Mouse (Mus musculus) embryonic facial prominence, embryonic 14.5 days (tissue): ENCODE results near the gene Ckap5. TPM values are rescaled to one million over a fixed set of nuclear protein-coding genes. Genes with fewer than 3 reads are reported as not detected.
A peak's percentile ranks its signal among the peaks of the same experiment; 100 is the strongest.

ENCODE experiments used
- ATAC-seq: fragments of 200-750 bp; cut with Nextera tagmentation; 2 replicates; pipeline ENCODE4 v1.8.0; 2017; ENCODE audit warnings: low read depth, moderate number of reproducible peaks, moderate TSS enrichment
- DNase-seq: peaks from one replicate; pipeline ENCODE4 v3.0.0-alpha.2; 2015; ENCODE audit warnings: low spot score
- H3K27ac ChIP-seq: fragments of 300-500 bp; sonication (generic); replicated peaks from 2 replicates; pipeline ENCODE4 v1.5.1; 2014; ENCODE audit warnings: low read depth, mild to moderate bottlenecking, low read length, moderate library complexity
- H3K27me3 ChIP-seq: fragments of 300-500 bp; sonication (generic); replicated peaks from 2 replicates; pipeline ENCODE4 v1.6.1; 2014; ENCODE audit warnings: low read length; ENCODE audit not compliant: control insufficient read depth, insufficient read depth
- H3K36me3 ChIP-seq: fragments of 300-500 bp; sonication (generic); 2 replicates; pipeline ENCODE4 v1.6.1; 2014; ENCODE audit warnings: low read length, mixed read lengths; ENCODE audit not compliant: control insufficient read depth, insufficient read depth
- H3K4me1 ChIP-seq: fragments of 300-500 bp; sonication (generic); 2 replicates; pipeline ENCODE4 v1.6.1; 2014; ENCODE audit warnings: antibody characterized with exemption, low read length; ENCODE audit not compliant: control insufficient read depth, insufficient read depth
- H3K4me2 ChIP-seq: fragments of 300-500 bp; sonication (generic); 2 replicates; pipeline ENCODE4 v1.6.1; 2014; ENCODE audit warnings: low read depth, mild to moderate bottlenecking, low read length, moderate library complexity, mixed read lengths
- H3K4me3 ChIP-seq: fragments of 300-500 bp; sonication (generic); 2 replicates; pipeline ENCODE4 v1.5.1; 2014; ENCODE audit warnings: low read depth, mild to moderate bottlenecking, low read length
- H3K9ac ChIP-seq: fragments of 300-500 bp; sonication (generic); 2 replicates; pipeline ENCODE4 v1.6.1; 2014; ENCODE audit warnings: low read depth, mild to moderate bottlenecking, low read length, moderate library complexity, mixed read lengths
- H3K9me3 ChIP-seq: fragments of 300-500 bp; sonication (generic); 2 replicates; pipeline ENCODE4 v1.6.1; 2016; ENCODE audit warnings: low read length; ENCODE audit not compliant: control insufficient read depth
- WGBS: fragments of 180-500 bp; shearing (Covaris S2); extraction: QIAGEN DNeasy Blood & Tissue Kit; methylation state at CpG from one replicate; pipeline ENCODE4 v1.1.7; 2014; 5-methylcytosine and 5-hydroxymethylcytosine counted together
- polyA plus RNA-seq: library from polyadenylated mRNA; unstranded; fragments of >200 nt; fragmentation: Nextera tagmentation; extraction: Ambion mirVana; gene quantifications from 2 replicates; pipeline ENCODE4 v1.2.1, GENCODE M21; 2014

Gene Ckap5
- polyA plus RNA-seq, 1 experiment from 2014 or later, result 65.7 TPM

DNA sequence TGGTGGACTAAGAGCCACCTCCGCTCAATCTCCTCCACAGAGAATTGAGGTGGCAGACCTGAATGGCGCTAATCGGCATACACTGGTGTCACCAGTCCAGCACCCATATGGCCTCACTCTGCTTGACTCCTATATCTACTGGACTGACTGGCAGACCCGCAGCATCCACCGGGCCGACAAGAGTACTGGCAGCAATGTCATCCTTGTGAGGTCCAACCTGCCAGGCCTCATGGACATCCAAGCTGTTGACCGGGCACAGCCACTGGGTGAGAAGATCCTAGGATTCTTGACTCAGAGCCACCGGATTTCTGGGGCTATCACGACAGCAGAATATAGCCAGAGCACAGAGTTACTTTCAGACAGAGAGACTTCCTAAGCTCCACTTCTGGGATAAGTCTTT is 32.6 kb upstream of the Ckap5 start:
- no peak for DNase-seq
- H3K4me1 ChIP-seq, result no peaks in the 10 kb centered on the region
- no peak overlapping the region for H3K27ac ChIP-seq
- WGBS, result 88% methylated on average over 9 of the region's 9 CpGs
- H3K4me3 ChIP-seq, result no peak overlapping the region
- no peaks in the 10 kb centered on the region for H3K9me3 ChIP-seq
- peaks cover 92% of the 10 kb centered on the region for H3K36me3 ChIP-seq
- no peaks in the 10 kb centered on the region for H3K27me3 ChIP-seq
- no peak for ATAC-seq
- H3K9ac ChIP-seq, result no peak overlapping the region
- no peak overlapping the region for H3K4me2 ChIP-seq

GRCm38 (mm10) chr2:91498093-91498719 is 28.4 kb upstream of the Ckap5 start:
- WGBS, result 72% methylated on average over 8 of the region's 8 CpGs
- H3K9ac ChIP-seq, result no peak overlapping the region
- no peaks in the 10 kb centered on the region for H3K4me1 ChIP-seq
- ATAC-seq (no peak), DNase-seq (no peak)
- H3K4me3 ChIP-seq, result no peak overlapping the region
- H3K27ac ChIP-seq, result no peak overlapping the region
- no peaks in the 10 kb centered on the region for H3K9me3 ChIP-seq
- no peaks in the 10 kb centered on the region for H3K27me3 ChIP-seq
- H3K36me3 ChIP-seq, result peaks cover 88% of the 10 kb centered on the region
- no peak overlapping the region for H3K4me2 ChIP-seq

DNA sequence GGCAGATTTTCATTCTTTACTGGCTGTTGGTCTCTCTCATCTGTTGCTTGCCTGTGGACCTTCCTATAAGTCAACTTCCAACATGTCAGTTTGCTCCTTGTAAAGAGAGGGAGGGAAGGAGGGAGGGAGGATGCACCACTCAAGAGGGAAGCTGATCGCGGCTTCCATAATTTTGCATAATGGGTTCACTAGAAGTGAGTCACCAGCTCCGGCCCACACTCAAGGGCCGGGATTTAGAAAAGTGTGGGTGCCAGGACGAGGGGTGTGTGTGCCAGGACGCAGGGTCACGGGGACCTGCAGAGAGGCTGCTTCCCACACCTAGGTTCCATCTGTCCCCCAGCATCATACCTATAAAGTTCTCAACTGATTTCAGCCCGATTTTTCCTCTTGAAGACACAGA is 18.5 kb upstream of the Ckap5 start:
- WGBS, result 93% methylated on average over 8 of the region's 8 CpGs
- H3K9me3 ChIP-seq, result no peaks in the 10 kb centered on the region
- no peaks in the 10 kb centered on the region for H3K4me1 ChIP-seq
- no peak for ATAC-seq
- H3K4me2 ChIP-seq, result no peak overlapping the region
- no peak overlapping the region for H3K9ac ChIP-seq
- DNase-seq, result no peak
- no peak overlapping the region for H3K4me3 ChIP-seq
- H3K27me3 ChIP-seq, result no peaks in the 10 kb centered on the region
- H3K27ac ChIP-seq, result no peak overlapping the region
- H3K36me3 ChIP-seq, result peaks cover 79% of the 10 kb centered on the region

DNA sequence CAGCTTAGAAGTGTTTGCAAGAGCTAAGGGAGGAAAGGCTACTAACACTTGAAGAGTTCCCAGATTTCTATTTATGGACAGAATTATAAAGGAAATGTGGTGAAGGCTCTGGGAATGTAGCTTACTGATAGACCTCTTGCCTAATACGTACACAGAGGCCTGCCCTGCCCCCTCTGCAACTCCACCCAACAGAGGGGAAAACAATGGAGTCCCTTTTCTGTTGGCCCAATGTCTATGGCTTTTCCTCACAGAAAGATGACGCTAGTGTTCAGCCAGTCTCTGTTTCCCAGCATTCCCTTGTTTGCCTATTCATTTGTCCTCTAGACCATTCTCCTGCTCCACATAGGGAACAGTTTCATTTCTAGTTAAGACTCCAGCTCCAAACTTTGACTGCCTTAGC is 9.4 kb upstream of the Ckap5 start:
- Histone ChIP-seq H3K9me3 (no peaks in the 10 kb centered on the region), H3K27ac (0 out of 2 replicates have a peak overlapping the region, but pooled peaks have one; percentile 11), H3K4me1 (no peaks in the 10 kb centered on the region), H3K9ac (no peak overlapping the region), H3K4me3 (no peak overlapping the region), H3K36me3 (peaks cover 21% of the 10 kb centered on the region), H3K27me3 (no peaks in the 10 kb centered on the region), H3K4me2 (no peak overlapping the region)
- 9% methylated on average over 2 of the region's 2 CpGs for WGBS
- ATAC-seq (peak; percentile 72; the same call in 1 of the 2 replicates), DNase-seq (peak; percentile 34)

DNA sequence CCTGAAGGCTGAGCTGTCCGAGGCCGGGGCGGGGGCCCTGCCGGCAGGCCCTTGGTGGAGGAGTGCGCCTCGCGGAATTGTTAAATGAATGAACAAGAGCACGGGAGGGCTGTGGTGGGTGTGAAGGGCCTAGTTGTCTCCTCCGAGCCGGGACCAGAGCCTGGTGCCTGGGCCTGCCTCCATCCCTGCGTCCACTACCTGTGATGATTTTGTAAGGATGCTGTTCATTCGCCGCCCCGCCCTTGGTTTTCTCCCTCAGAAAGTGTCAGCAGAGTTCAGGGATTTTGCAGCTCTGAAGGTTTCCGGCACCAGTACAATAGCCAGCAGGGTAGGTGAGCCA is 555 bp downstream of the Ckap5 start:
- Histone ChIP-seq H3K4me1 (no peaks in the 10 kb centered on the region; the same call in 1 of the 2 replicates), H3K9ac (peak overlapping the region; percentile 97), H3K27me3 (no peaks in the 10 kb centered on the region), H3K36me3 (peaks cover 8% of the 10 kb centered on the region; the same call in 1 of the 2 replicates), H3K4me2 (peak overlapping the region; percentile 73), H3K27ac (peak overlapping the region; percentile 82), H3K9me3 (0 out of 2 replicates have a peak, but pooled peaks cover 4% of the 10 kb centered on the region), H3K4me3 (peak overlapping the region; percentile 99)
- ATAC-seq (peak; percentile 69), DNase-seq (peak; percentile 32)
- 0% methylated on average over 13 of the region's 15 CpGs for WGBS

DNA sequence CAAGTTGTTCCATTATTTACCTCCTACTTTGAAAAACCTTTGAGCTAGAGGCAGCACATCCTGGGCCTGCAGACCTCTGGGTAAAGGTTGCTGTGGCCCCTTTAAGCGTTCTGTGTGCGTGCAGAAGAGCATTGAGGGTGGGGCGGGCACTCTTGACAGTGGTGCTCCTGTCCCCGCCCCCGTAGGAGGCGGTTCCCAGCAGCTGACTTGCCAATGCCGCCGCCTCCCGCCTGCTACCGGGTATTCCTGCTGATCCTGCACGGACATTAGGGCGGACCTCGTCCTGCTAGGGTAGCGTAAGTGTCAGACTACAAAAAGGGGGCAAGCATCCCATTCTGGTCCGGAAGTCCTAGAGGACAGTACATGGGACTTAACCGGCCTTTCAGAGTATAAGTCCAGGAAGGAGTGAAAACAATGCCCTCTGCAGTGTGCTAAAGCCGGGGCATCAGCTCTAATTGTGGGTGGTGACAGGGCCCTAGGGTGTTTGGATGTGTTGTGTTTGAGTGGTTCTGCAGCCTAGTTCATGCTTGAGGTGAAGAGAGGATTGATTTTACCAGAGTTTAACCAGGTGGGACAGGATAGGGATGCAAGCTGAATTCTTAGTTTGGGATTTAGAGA is 11.1 kb downstream of the Ckap5 start:
- no peaks in the 10 kb centered on the region for H3K36me3 ChIP-seq
- peak overlapping the region; percentile 52 for H3K4me2 ChIP-seq
- no peak overlapping the region; the same call in 1 of the 2 replicates for H3K27ac ChIP-seq
- ATAC-seq, result peak; percentile 97
- no peaks in the 10 kb centered on the region for H3K27me3 ChIP-seq
- H3K4me3 ChIP-seq, result peak overlapping the region; percentile 33
- WGBS, result 3% methylated on average over 17 of the region's 17 CpGs
- H3K9me3 ChIP-seq, result no peaks in the 10 kb centered on the region
- peak; percentile 92 for DNase-seq
- H3K4me1 ChIP-seq, result peaks cover 6% of the 10 kb centered on the region
- peak overlapping the region; percentile 37; the same call in 1 of the 2 replicates for H3K9ac ChIP-seq

GRCm38 (mm10) chr2:91568125-91568524 is 41.6 kb downstream of the Ckap5 start:
- Histone ChIP-seq H3K36me3 (peaks cover 87% of the 10 kb centered on the region), H3K27ac (no peak overlapping the region), H3K4me2 (no peak overlapping the region), H3K4me3 (no peak overlapping the region), H3K9me3 (no peaks in the 10 kb centered on the region), H3K4me1 (no peaks in the 10 kb centered on the region), H3K27me3 (no peaks in the 10 kb centered on the region), H3K9ac (no peak overlapping the region)
- ATAC-seq (no peak), DNase-seq (no peak)
- 91% methylated on average over 2 of the region's 2 CpGs for WGBS

GRCm38 (mm10) chr2:91580894-91581293 is 54.3 kb downstream of the Ckap5 start:
- no peaks in the 10 kb centered on the region for H3K4me1 ChIP-seq
- no peak for ATAC-seq
- H3K4me3 ChIP-seq, result no peak overlapping the region
- no peak overlapping the region for H3K4me2 ChIP-seq
- H3K27ac ChIP-seq, result no peak overlapping the region
- no peaks in the 10 kb centered on the region for H3K9me3 ChIP-seq
- no peak overlapping the region for H3K9ac ChIP-seq
- H3K27me3 ChIP-seq, result no peaks in the 10 kb centered on the region
- no peak for DNase-seq
- 84% methylated on average over 1 of the region's 1 CpGs for WGBS
- H3K36me3 ChIP-seq, result peaks cover 90% of the 10 kb centered on the region

GRCm38 (mm10) chr2:91586242-91586641 is 59.7 kb downstream of the Ckap5 start:
- ATAC-seq, result no peak
- H3K4me3 ChIP-seq, result no peak overlapping the region
- no peak overlapping the region for H3K4me2 ChIP-seq
- no peaks in the 10 kb centered on the region for H3K4me1 ChIP-seq
- H3K9me3 ChIP-seq, result no peaks in the 10 kb centered on the region
- no peak overlapping the region for H3K9ac ChIP-seq
- H3K27ac ChIP-seq, result no peak overlapping the region
- whole genome bisulfite sequencing, result 95% methylated on average over 1 of the region's 1 CpGs
- no peaks in the 10 kb centered on the region for H3K27me3 ChIP-seq
- peaks cover 85% of the 10 kb centered on the region for H3K36me3 ChIP-seq
- no peak for DNase-seq
